Mouse (Mus musculus) embryonic facial prominence, embryonic 15.5 days (tissue): ENCODE results near the gene Wfdc3. TPM values are rescaled to one million over a fixed set of nuclear protein-coding genes. Genes with fewer than 3 reads are reported as not detected.

Experiments used
- ATAC-seq: fragments of 200-750 bp; cut with Nextera tagmentation; 2 replicates; pipeline ENCODE4 v1.8.0; 2017; ENCODE audit warnings: low read depth, moderate TSS enrichment; ENCODE audit not compliant: insufficient number of reproducible peaks, low FRiP score, low TSS enrichment
- H3K27ac ChIP-seq: fragments of 300-500 bp; sonication (generic); replicated peaks from 2 replicates; pipeline ENCODE4 v1.5.1; 2015; ENCODE audit warnings: mild to moderate bottlenecking, inconsistent platforms
- H3K27me3 ChIP-seq: fragments of 300-500 bp; sonication (generic); 2 replicates; pipeline ENCODE4 v1.6.1; 2015; ENCODE audit warnings: inconsistent platforms
- H3K36me3 ChIP-seq: fragments of 300-500 bp; sonication (generic); 2 replicates; pipeline ENCODE4 v1.6.1; 2015; ENCODE audit warnings: mild to moderate bottlenecking, inconsistent platforms
- H3K4me1 ChIP-seq: fragments of 300-500 bp; sonication (generic); 2 replicates; pipeline ENCODE4 v1.6.1; 2015; ENCODE audit warnings: inconsistent platforms
- H3K4me2 ChIP-seq: fragments of 300-500 bp; sonication (generic); replicated peaks from 2 replicates; pipeline ENCODE4 v1.6.1; 2015; ENCODE audit warnings: mild to moderate bottlenecking, inconsistent platforms
- H3K4me3 ChIP-seq: fragments of 300-500 bp; sonication (generic); replicated peaks from 2 replicates; pipeline ENCODE4 v1.5.1; 2015; ENCODE audit warnings: mild to moderate bottlenecking, inconsistent platforms
- H3K9ac ChIP-seq: fragments of 300-500 bp; sonication (generic); 2 replicates; pipeline ENCODE4 v1.6.1; 2015; ENCODE audit warnings: inconsistent platforms
- H3K9me3 ChIP-seq: fragments of 300-500 bp; sonication (generic); replicated peaks from 2 replicates; pipeline ENCODE4 v1.6.1; 2016; ENCODE audit warnings: inconsistent platforms
- WGBS: fragments of 180-500 bp; shearing (Covaris S2); methylation state at CpG from one replicate; pipeline ENCODE4 v1.1.7; 2015; 5-methylcytosine and 5-hydroxymethylcytosine counted together
- polyA plus RNA-seq: library from polyadenylated mRNA; unstranded; fragments of >200 nt; fragmentation: Nextera tagmentation; extraction: Ambion mirVana; gene quantifications from 2 replicates; pipeline ENCODE4 v1.2.1, GENCODE M21; 2015

The Wfdc3 gene
- polyA plus RNA-seq, 1 experiment from 2014 or later, result 3.2 TPM

DNA sequence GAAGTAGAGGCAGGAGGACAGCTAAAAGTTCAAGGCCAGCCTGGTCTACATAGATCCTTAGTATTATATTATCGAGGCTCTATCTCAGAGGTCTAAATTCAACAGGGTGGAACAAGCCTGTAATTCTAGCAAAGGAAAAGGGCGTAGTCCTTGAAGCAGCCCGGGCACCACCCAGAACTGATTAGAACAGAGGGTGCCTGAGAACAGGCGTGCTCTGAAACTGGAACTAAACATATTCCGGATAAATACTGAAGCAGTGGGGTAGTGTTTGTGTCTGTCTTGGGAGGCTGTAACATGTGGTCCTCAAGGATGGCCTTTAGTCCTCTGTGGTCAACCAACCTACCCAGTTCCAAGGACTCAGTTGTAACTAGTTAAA lies 28.2 kb upstream of the Wfdc3 start:
- no peak overlapping the region for H3K27ac ChIP-seq
- H3K4me1 ChIP-seq, result peaks cover 30% of the 10 kb centered on the region
- no peak overlapping the region for H3K4me2 ChIP-seq
- H3K27me3 ChIP-seq, result no peaks in the 10 kb centered on the region; the same call in 1 of the 2 replicates
- no peak overlapping the region for H3K9ac ChIP-seq
- peaks cover 19% of the 10 kb centered on the region; the same call in 1 of the 2 replicates for H3K36me3 ChIP-seq
- ATAC-seq, result no peak
- WGBS, result 78% methylated on average over 5 of the region's 5 CpGs
- no peaks in the 10 kb centered on the region for H3K9me3 ChIP-seq
- no peak overlapping the region for H3K4me3 ChIP-seq

DNA sequence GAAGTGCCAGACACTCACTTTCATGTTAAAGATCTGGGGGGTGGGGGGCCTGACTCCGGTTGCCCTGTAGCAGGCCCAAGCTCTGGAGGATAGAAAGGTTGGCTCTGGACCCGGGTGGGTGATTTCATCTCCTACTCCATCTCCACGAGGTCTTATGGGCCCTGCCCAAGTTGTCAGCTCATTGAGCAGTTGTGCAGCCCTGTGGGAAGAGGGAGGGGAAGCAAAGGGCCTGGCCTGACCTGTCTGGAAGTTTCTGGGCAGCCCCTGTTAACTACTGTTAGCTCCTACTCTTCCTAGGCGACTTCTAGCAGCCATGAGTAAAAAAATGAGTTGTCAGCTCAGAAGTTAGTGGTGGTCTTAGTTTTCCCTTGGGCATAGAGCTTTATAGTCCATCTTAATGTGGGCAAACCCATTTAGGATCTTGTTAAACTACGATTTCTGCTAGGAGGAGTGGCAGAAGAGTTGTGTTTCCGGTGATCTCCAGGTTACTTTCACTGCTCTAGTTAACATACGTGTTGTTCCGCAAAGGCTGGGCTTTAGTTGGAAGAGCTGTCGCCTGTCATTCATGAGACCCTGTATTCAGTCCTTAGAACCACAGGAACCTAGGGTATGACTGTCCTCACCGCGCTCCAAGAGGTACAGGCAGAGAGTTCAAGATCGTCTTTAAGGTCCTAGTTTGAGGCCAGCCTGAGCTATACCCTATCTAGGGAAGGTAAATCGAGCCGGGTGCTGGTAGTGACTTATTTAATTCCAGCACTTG lies 27.7 kb upstream of the Wfdc3 start:
- 78% methylated on average over 14 of the region's 14 CpGs for WGBS
- Histone ChIP-seq H3K4me3 (no peak overlapping the region), H3K4me1 (peaks cover 30% of the 10 kb centered on the region), H3K27ac (no peak overlapping the region), H3K9me3 (no peaks in the 10 kb centered on the region), H3K9ac (no peak overlapping the region), H3K27me3 (no peaks in the 10 kb centered on the region; the same call in 1 of the 2 replicates), H3K4me2 (no peak overlapping the region), H3K36me3 (peaks cover 19% of the 10 kb centered on the region; the same call in 1 of the 2 replicates)
- no peak for ATAC-seq

DNA sequence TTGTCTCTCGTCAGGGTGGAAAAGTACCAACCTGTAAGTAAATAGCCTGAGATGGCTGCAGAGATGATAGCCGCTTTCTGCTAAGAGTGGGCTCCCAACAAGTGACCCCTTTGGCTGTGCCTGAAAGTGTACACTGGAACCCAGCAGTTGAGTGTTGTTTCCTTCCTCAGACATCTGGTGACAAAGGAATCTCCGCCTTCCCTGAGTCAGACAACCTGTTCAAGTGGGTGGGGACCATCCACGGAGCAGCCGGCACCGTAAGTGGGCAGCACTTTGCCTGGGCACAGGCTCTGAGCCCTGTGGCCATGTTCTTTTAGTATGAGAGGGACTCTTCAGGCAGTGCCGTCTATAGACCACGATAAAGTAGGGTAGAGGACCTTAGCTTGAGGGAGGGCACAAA lies 25.4 kb upstream of the Wfdc3 start:
- H3K9ac ChIP-seq, result no peak overlapping the region
- peaks cover 30% of the 10 kb centered on the region for H3K4me1 ChIP-seq
- H3K9me3 ChIP-seq, result no peaks in the 10 kb centered on the region
- H3K4me2 ChIP-seq, result peak overlapping the region; percentile 96
- peaks cover 41% of the 10 kb centered on the region for H3K36me3 ChIP-seq
- peak overlapping the region; percentile 66 for H3K4me3 ChIP-seq
- no peaks in the 10 kb centered on the region for H3K27me3 ChIP-seq
- ATAC-seq, result no peak
- 78% methylated on average over 8 of the region's 8 CpGs for whole genome bisulfite sequencing
- H3K27ac ChIP-seq, result no peak overlapping the region

- 3% methylated on average over 15 of the region's 15 CpGs for WGBS
- H3K9ac ChIP-seq, result peak overlapping the region; percentile 53
- peak overlapping the region; percentile 36; the same call in 1 of the 2 replicates for H3K27ac ChIP-seq
- H3K27me3 ChIP-seq, result no peaks in the 10 kb centered on the region
- peaks cover 30% of the 10 kb centered on the region for H3K4me1 ChIP-seq
- no peak for ATAC-seq
- peak overlapping the region; percentile 96 for H3K4me2 ChIP-seq
- H3K9me3 ChIP-seq, result no peaks in the 10 kb centered on the region
- H3K36me3 ChIP-seq, result peaks cover 49% of the 10 kb centered on the region
- peak overlapping the region; percentile 66 for H3K4me3 ChIP-seq
Measured at GRCm38 (mm10) chr2:164770279-164770678, 24.5 kb upstream of the Wfdc3 start.

- WGBS, result 2% methylated on average over 53 of the region's 53 CpGs
- Histone ChIP-seq H3K9ac (peak within 1 kb of the TSS; percentile 53), H3K4me2 (peak within 1 kb of the TSS; percentile 96), H3K4me3 (peak within 1 kb of the TSS; percentile 66), H3K9me3 (no peaks in the 10 kb centered on the region), H3K36me3 (peaks cover 56% of the 10 kb centered on the region), H3K27ac (peak within 1 kb of the TSS; percentile 65), H3K4me1 (peaks cover 30% of the 10 kb centered on the region), H3K27me3 (no peaks in the 10 kb centered on the region)
- peak; percentile 98 for ATAC-seq
Measured at GRCm38 (mm10) chr2:164769258-164770037, 23.7 kb upstream of the Wfdc3 start, which contains the start of gene Ube2c. Ube2c (plus strand) TSS chr2:164769898.

- WGBS, result 93% methylated on average over 15 of the region's 15 CpGs
- peaks cover 26% of the 10 kb centered on the region for H3K4me1 ChIP-seq
- H3K4me2 ChIP-seq, result no peak overlapping the region
- H3K9ac ChIP-seq, result no peak overlapping the region
- 0 out of 2 replicates have a peak overlapping the region, but pooled peaks have one; percentile 35 for H3K27ac ChIP-seq
- no peak for ATAC-seq
- H3K27me3 ChIP-seq, result no peaks in the 10 kb centered on the region
- peaks cover 61% of the 10 kb centered on the region for H3K36me3 ChIP-seq
- no peak overlapping the region for H3K4me3 ChIP-seq
- H3K9me3 ChIP-seq, result no peaks in the 10 kb centered on the region
Measured at GRCm38 (mm10) chr2:164767812-164768540, 22.2 kb upstream of the Wfdc3 start.

DNA sequence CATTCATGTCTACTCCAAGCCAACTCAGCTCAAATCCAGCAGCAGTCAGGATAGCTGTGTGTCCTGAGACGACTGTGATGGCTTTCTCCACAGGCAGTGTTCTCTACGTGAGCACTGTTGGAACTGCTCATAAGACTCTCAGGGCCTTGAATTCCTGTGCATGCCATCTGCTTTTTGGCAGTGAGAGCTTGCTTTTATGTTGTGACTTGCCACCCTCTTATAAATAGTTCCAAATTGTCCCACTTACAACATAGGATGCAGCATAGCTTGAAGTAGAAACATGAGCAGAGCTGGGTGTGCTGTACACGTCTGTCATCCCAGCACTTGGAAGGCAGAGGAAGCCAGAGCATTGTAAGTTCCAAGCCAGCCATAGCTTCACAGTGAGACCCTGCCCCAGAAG lies 20.1 kb upstream of the Wfdc3 start:
- Histone ChIP-seq H3K4me3 (no peak overlapping the region), H3K4me2 (no peak overlapping the region), H3K27me3 (no peaks in the 10 kb centered on the region), H3K36me3 (peaks cover 67% of the 10 kb centered on the region), H3K4me1 (peaks cover 10% of the 10 kb centered on the region), H3K27ac (no peak overlapping the region), H3K9me3 (no peaks in the 10 kb centered on the region), H3K9ac (no peak overlapping the region)
- ATAC-seq, result no peak
- 63% methylated on average over 3 of the region's 3 CpGs for WGBS

- WGBS, result 88% methylated on average over 7 of the region's 7 CpGs
- ATAC-seq, result no peak
Measured at GRCm38 (mm10) chr2:164762593-164762992, 16.9 kb upstream of the Wfdc3 start.

DNA sequence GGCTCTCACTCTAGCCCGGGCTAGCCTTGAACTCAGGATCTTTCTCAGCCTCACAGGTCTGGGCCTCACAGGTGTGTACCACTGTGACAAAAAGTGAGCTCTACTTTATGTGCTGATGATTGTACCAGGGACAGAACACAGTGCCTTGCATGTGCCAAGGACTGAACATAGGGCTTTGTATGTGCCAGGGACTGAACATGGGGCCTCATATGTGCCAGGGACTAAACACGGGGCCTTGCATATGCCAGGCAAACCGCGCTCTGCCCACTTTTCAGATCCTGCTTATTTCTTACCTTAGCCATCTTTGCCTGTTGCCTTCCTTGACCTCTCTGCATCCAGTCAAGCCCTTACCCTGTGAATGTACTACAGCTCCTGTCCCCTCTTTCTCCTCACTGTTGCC lies 16.2 kb upstream of the Wfdc3 start:
- no peak overlapping the region for H3K27ac ChIP-seq
- H3K4me2 ChIP-seq, result no peak overlapping the region
- H3K27me3 ChIP-seq, result no peaks in the 10 kb centered on the region
- WGBS, result 95% methylated on average over 4 of the region's 4 CpGs
- H3K9me3 ChIP-seq, result no peaks in the 10 kb centered on the region
- no peak overlapping the region for H3K9ac ChIP-seq
- no peak for ATAC-seq
- no peak overlapping the region for H3K4me3 ChIP-seq
- peaks cover 92% of the 10 kb centered on the region for H3K36me3 ChIP-seq
- no peaks in the 10 kb centered on the region for H3K4me1 ChIP-seq

More at GRCm38 (mm10) chr2:164762593-164762992, 16.9 kb upstream of the Wfdc3 start:
- no peaks in the 10 kb centered on the region for H3K4me1 ChIP-seq
- no peak overlapping the region for H3K4me3 ChIP-seq
- no peak overlapping the region for H3K4me2 ChIP-seq
- no peaks in the 10 kb centered on the region for H3K9me3 ChIP-seq
- no peaks in the 10 kb centered on the region for H3K27me3 ChIP-seq
- H3K27ac ChIP-seq, result no peak overlapping the region
- no peak overlapping the region for H3K9ac ChIP-seq
- peaks cover 93% of the 10 kb centered on the region for H3K36me3 ChIP-seq

- 90% methylated on average over 2 of the region's 2 CpGs for WGBS
- no peaks in the 10 kb centered on the region for H3K9me3 ChIP-seq
- H3K4me3 ChIP-seq, result no peak overlapping the region
- no peak overlapping the region for H3K4me2 ChIP-seq
- no peaks in the 10 kb centered on the region for H3K4me1 ChIP-seq
- H3K27me3 ChIP-seq, result no peaks in the 10 kb centered on the region
- H3K9ac ChIP-seq, result no peak overlapping the region
- H3K27ac ChIP-seq, result no peak overlapping the region
- no peak for ATAC-seq
- peaks cover 92% of the 10 kb centered on the region for H3K36me3 ChIP-seq
Measured at GRCm38 (mm10) chr2:164761502-164761901, 15.8 kb upstream of the Wfdc3 start.
